Mouse (Mus musculus) myocyte (in vitro differentiated cells): ENCODE data around the gene Ccdc102a. TPM values are rescaled to one million over a fixed set of nuclear protein-coding genes. Genes with fewer than 3 reads are reported as not detected.

Experiments used
- H3K27me3 ChIP-seq: one replicate; pipeline ENCODE4 v1.6.1; 2011; ENCODE audit not compliant: control insufficient read depth, insufficient read depth, insufficient read length
- H3K36me3 ChIP-seq: one replicate; pipeline ENCODE4 v1.6.1; 2011; ENCODE audit not compliant: control insufficient read depth, insufficient read depth
- H3K4me2 ChIP-seq: one replicate; pipeline ENCODE4 v1.6.1; 2011; ENCODE audit warnings: low read depth, control low read depth
- H3K4me3 ChIP-seq: one replicate; pipeline ENCODE4 v1.5.1; 2011; ENCODE audit warnings: mild to moderate bottlenecking, control low read depth, moderate library complexity
- H3K79me2 ChIP-seq: one replicate; pipeline ENCODE4 v1.6.1; 2011; ENCODE audit not compliant: control insufficient read depth, insufficient read depth
- H3ac ChIP-seq: one replicate; pipeline ENCODE4 v1.6.1; 2011; ENCODE audit not compliant: control insufficient read depth, insufficient read length
- CEBPB ChIP-seq: IDR thresholded peaks from 2 replicates; pipeline ENCODE4 v1.6.1; 2011; ENCODE audit warnings: mild to moderate bottlenecking, moderate library complexity; ENCODE audit not compliant: poor library complexity, insufficient read depth, severe bottlenecking
- E2F4 ChIP-seq: IDR thresholded peaks from one replicate; pipeline ENCODE4 v1.6.1; 2011; ENCODE audit warnings: mild to moderate bottlenecking, control low read depth, moderate library complexity; ENCODE audit not compliant: insufficient read depth
- MAX ChIP-seq: IDR thresholded peaks from one replicate; pipeline ENCODE4 v1.6.1; 2011; ENCODE audit warnings: low read depth, mild to moderate bottlenecking, control low read depth
- MYOD1 ChIP-seq, 3 experiments: IDR thresholded peaks; one replicate each; pipeline ENCODE4 v1.6.1; 2011; ENCODE audit warnings: control low read depth in 2 of 3, low read depth in 2 of 3, mild to moderate bottlenecking in 2 of 3, moderate library complexity in 1 of 3; ENCODE audit not compliant: insufficient read length in 2 of 3, control insufficient read depth in 1 of 3
- MYOG ChIP-seq, 3 experiments: IDR thresholded peaks; one replicate each; pipeline ENCODE4 v1.6.1; 2011; ENCODE audit warnings: control low read depth in 2 of 3, low read depth in 2 of 3, mild to moderate bottlenecking in 2 of 3; ENCODE audit not compliant: insufficient read length in 2 of 3, control insufficient read depth in 1 of 3, insufficient read depth in 1 of 3
- POLR2A ChIP-seq: IDR thresholded peaks from one replicate; pipeline ENCODE4 v1.6.1; 2011; ENCODE audit warnings: low read depth, mild to moderate bottlenecking, control low read depth, moderate library complexity; ENCODE audit not compliant: insufficient read length
- POLR2AphosphoS2 ChIP-seq: IDR thresholded peaks from one replicate; pipeline ENCODE4 v1.6.1; 2011; ENCODE audit warnings: low read depth, control low read depth; ENCODE audit not compliant: insufficient read length
- REST ChIP-seq: IDR thresholded peaks from one replicate; pipeline ENCODE4 v1.6.1; 2011; ENCODE audit warnings: mild to moderate bottlenecking, control low read depth, moderate library complexity; ENCODE audit not compliant: insufficient read depth, insufficient read length
- SRF ChIP-seq: IDR thresholded peaks from one replicate; pipeline ENCODE4 v1.6.1; 2011; ENCODE audit warnings: low read depth; ENCODE audit not compliant: control insufficient read depth, insufficient read length
- TCF12 ChIP-seq: IDR thresholded peaks from one replicate; pipeline ENCODE4 v1.6.1; 2011; ENCODE audit warnings: mild to moderate bottlenecking, control low read depth; ENCODE audit not compliant: poor library complexity, insufficient read depth, severe bottlenecking
- TCF3 ChIP-seq: IDR thresholded peaks from one replicate; pipeline ENCODE4 v1.6.1; 2011; ENCODE audit warnings: low read depth, control low read depth; ENCODE audit not compliant: insufficient read length
- USF1 ChIP-seq: IDR thresholded peaks from one replicate; pipeline ENCODE4 v1.6.1; 2011; ENCODE audit warnings: low read depth, mild to moderate bottlenecking, control low read depth, moderate library complexity
- polyA plus RNA-seq: library from polyadenylated mRNA; unstranded; fragments of >200 nt; fragmentation: generic; extraction: Trizol; gene quantifications from one replicate; pipeline ENCODE4 v1.2.1, GENCODE M21; 2012; ENCODE audit warnings: missing spikeins

Ccdc102a gene
- polyA plus RNA-seq, 1 experiment: 16.3 TPM

DNA sequence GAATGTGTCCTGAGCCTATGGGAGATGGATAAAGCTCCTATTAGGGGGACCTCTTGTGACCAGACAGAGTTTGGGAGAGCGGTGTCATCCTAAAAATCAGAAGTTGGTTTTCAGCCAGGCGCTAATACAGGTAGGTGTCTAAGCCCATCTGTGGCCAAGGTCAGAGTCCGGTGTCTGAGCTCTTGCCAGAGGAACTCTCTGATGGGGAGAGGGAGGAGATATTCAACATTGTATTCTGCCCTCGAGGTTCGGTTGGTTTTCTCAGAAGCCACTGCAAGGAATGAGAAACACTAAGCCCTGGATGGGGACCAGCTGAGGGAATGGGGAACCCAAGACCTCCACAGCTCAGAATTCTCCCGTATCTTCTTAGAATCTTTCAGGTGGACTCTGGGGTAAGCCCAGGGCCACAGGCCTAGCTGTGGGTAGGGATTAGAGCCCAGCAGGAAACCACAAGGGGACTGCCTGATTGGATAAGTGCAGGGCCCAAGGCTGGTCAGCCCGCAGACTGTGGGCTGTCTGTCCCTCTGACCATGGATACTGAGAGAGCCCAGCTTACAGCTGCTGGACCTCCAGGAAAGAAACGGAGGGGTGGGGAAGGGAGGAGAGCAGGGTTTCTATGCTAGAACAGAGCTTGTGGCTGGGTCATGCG is 1.5 kb downstream of the Ccdc102a start:
- no peak for TF ChIP-seq USF1
- no peak for TF ChIP-seq MYOG (IDR thresholded peaks at IDR 0.05; ENCODE audit: control insufficient read depth in 1 of 3, insufficient read depth in 1 of 3, insufficient read length in 2 of 3, low read depth in 2 of 3)
- TF ChIP-seq MYOD1 (IDR thresholded peaks at IDR 0.05; ENCODE audit: control insufficient read depth in 1 of 3, insufficient read length in 2 of 3, low read depth in 2 of 3): no peak
- no peak for TF ChIP-seq REST
- peaks cover 6% of the 10 kb centered on the region for H3K36me3 ChIP-seq
- H3K79me2 ChIP-seq: peaks cover 17% of the 10 kb centered on the region
- no peaks in the 10 kb centered on the region for H3K27me3 ChIP-seq
- H3K4me2 ChIP-seq: peak overlapping the region; percentile 81
- H3K4me3 ChIP-seq: peak overlapping the region; percentile 44
- H3ac ChIP-seq: peak overlapping the region; percentile 7

DNA sequence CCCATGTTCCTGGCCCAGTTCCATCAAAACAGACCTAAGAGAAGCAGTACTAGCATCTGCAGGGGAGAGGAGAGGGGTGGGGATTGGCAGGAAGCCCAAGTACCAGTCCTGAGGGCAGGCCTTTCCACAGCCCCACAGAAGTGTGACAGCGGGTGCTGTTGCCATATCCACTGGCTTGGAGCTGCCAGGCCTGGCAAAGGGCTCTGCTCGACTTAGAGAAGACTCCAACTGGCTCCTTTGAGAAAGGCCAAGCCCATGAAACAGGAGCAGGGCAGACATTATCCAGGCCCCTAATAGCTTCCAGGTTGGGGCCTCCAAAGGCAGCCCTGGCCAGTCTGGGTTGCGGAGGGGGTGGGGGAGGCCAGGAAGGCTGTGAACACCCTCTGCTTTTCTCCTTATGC is 3.2 kb downstream of the Ccdc102a start:
- no peak for TF ChIP-seq CEBPB
- TF ChIP-seq E2F4: no peak
- TF ChIP-seq REST: no peak
- no peak for TF ChIP-seq TCF3
- no peak for TF ChIP-seq MAX
- no peak for TF ChIP-seq POLR2A
- no peak for TF ChIP-seq SRF
- TF ChIP-seq USF1: no peak
- TF ChIP-seq MYOD1 (IDR thresholded peaks at IDR 0.05; ENCODE audit: control insufficient read depth in 1 of 3, insufficient read length in 2 of 3, low read depth in 2 of 3): no peak
- TF ChIP-seq TCF12: no peak
- TF ChIP-seq POLR2AphosphoS2: no peak
- no peak for TF ChIP-seq MYOG (IDR thresholded peaks at IDR 0.05; ENCODE audit: control insufficient read depth in 1 of 3, insufficient read depth in 1 of 3, insufficient read length in 2 of 3, low read depth in 2 of 3)
- H3K4me3 ChIP-seq: no peak overlapping the region
- H3K4me2 ChIP-seq: peak overlapping the region; percentile 53
- H3K79me2 ChIP-seq: peaks cover 17% of the 10 kb centered on the region
- H3K27me3 ChIP-seq: no peaks in the 10 kb centered on the region
- H3ac ChIP-seq: no peak overlapping the region
- peaks cover 6% of the 10 kb centered on the region for H3K36me3 ChIP-seq

DNA sequence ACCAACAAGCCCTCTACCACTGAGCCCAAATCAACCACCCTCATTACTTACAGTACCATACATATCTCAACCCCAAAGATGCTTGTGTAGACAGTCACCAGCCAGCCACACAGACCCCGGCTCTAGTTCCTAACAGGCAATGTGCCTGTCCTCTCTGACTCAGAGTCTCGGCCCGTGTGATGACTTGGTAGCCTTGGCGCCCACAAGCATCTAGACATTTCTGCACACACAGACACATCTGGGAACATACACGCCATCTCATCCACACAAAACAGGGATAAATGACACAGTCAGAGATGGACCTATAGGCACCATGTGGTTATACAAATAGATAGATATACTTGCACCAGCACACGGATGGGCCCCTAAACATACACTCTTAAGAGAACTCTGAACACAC is 3.6 kb downstream of the Ccdc102a start:
- Histone ChIP-seq H3K27me3 (no peaks in the 10 kb centered on the region), H3K4me2 (peak overlapping the region; percentile 53)

GRCm38 (mm10) chr8:94913061-94913660 is 4.7 kb downstream of the Ccdc102a start:
- H3ac ChIP-seq: no peak overlapping the region
- no peak overlapping the region for H3K4me3 ChIP-seq
- peaks cover 17% of the 10 kb centered on the region for H3K79me2 ChIP-seq
- no peak overlapping the region for H3K4me2 ChIP-seq
- H3K27me3 ChIP-seq: no peaks in the 10 kb centered on the region
- peaks cover 12% of the 10 kb centered on the region for H3K36me3 ChIP-seq
- TF ChIP-seq USF1 (no peak), TCF12 (no peak), MYOD1 (IDR thresholded peaks at IDR 0.05; ENCODE audit: control insufficient read depth in 1 of 3, insufficient read length in 2 of 3, low read depth in 2 of 3) (no peak), MYOG (IDR thresholded peaks at IDR 0.05; ENCODE audit: control insufficient read depth in 1 of 3, insufficient read depth in 1 of 3, insufficient read length in 2 of 3, low read depth in 2 of 3) (no peak), MAX (no peak), TCF3 (no peak), CEBPB (no peak), REST (no peak), POLR2AphosphoS2 (no peak), POLR2A (no peak), SRF (no peak), E2F4 (no peak)

More for the DNA sequence above, 3.6 kb downstream of the Ccdc102a start:
- H3K79me2 ChIP-seq: peaks cover 17% of the 10 kb centered on the region
- TF ChIP-seq E2F4: no peak
- no peak for TF ChIP-seq SRF
- TF ChIP-seq MAX: no peak
- TF ChIP-seq POLR2AphosphoS2: no peak
- TF ChIP-seq MYOD1 (IDR thresholded peaks at IDR 0.05; ENCODE audit: control insufficient read depth in 1 of 3, insufficient read length in 2 of 3, low read depth in 2 of 3): no peak
- no peak for TF ChIP-seq REST
- no peak for TF ChIP-seq TCF3
- TF ChIP-seq MYOG (IDR thresholded peaks at IDR 0.05; ENCODE audit: control insufficient read depth in 1 of 3, insufficient read depth in 1 of 3, insufficient read length in 2 of 3, low read depth in 2 of 3): no peak
- no peak for TF ChIP-seq CEBPB
- TF ChIP-seq USF1: no peak
- TF ChIP-seq TCF12: no peak
- no peak for TF ChIP-seq POLR2A
- H3K4me3 ChIP-seq: no peak overlapping the region
- H3K36me3 ChIP-seq: peaks cover 9% of the 10 kb centered on the region
- no peak overlapping the region for H3ac ChIP-seq
